Mouse (Mus musculus) brain, embryonic 18.5 days (tissue): Measurements from ENCODE around the gene Fez2.
A peak's percentile ranks its signal among the peaks of the same experiment; 100 is the strongest.

Experiments used
- DNase-seq: peaks from one replicate; pipeline ENCODE4 v3.0.0-alpha.2; 2012; ENCODE audit warnings: low read depth, low spot score

The Fez2 gene

GRCm38 (mm10) chr17:78417381-78418281 lies at the start of gene Fez2:
Fez2 (minus strand) TSS chr17:78418152.
- DNase-seq = no peak

GRCm38 (mm10) chr17:78465500-78465899 lies 47.5 kb upstream of the Fez2 start:
- no peak for DNase-seq

GRCm38 (mm10) chr17:78465071-78465470 lies 47.1 kb upstream of the Fez2 start:
- no peak for DNase-seq

GRCm38 (mm10) chr17:78460140-78460539 lies 42.2 kb upstream of the Fez2 start:
- no peak for DNase-seq

GRCm38 (mm10) chr17:78455556-78455955 lies 37.6 kb upstream of the Fez2 start:
- no peak for DNase-seq

- DNase-seq = no peak
These were observed 37.2 kb upstream of the Fez2 start for GRCm38 (mm10) chr17:78455114-78455513.

- DNase-seq = peak; percentile 8
These were observed 36.4 kb upstream of the Fez2 start for GRCm38 (mm10) chr17:78454189-78454977.

GRCm38 (mm10) chr17:78453529-78453928 lies 35.6 kb upstream of the Fez2 start:
- no peak for DNase-seq

- no peak for DNase-seq
These were observed 33.9 kb upstream of the Fez2 start for GRCm38 (mm10) chr17:78451886-78452285.

GRCm38 (mm10) chr17:78451332-78451793 lies 33.4 kb upstream of the Fez2 start:
- DNase-seq = no peak

GRCm38 (mm10) chr17:78449635-78450197 lies 31.8 kb upstream of the Fez2 start:
- DNase-seq = no peak

- no peak for DNase-seq
These were observed 26.9 kb upstream of the Fez2 start for GRCm38 (mm10) chr17:78444826-78445225.

GRCm38 (mm10) chr17:78440771-78441170 lies 22.8 kb upstream of the Fez2 start:
- no peak for DNase-seq

- no peak for DNase-seq
These were observed 19.2 kb upstream of the Fez2 start for GRCm38 (mm10) chr17:78437161-78437560.

- DNase-seq = no peak
These were observed 17.7 kb upstream of the Fez2 start for GRCm38 (mm10) chr17:78435661-78436060.

GRCm38 (mm10) chr17:78434746-78435145 lies 16.8 kb upstream of the Fez2 start:
- DNase-seq = no peak

- DNase-seq = no peak
These were observed 12.4 kb upstream of the Fez2 start for GRCm38 (mm10) chr17:78430374-78430773.

GRCm38 (mm10) chr17:78429051-78429450 lies 11.1 kb upstream of the Fez2 start:
- DNase-seq = no peak

GRCm38 (mm10) chr17:78425026-78425425 lies 7.1 kb upstream of the Fez2 start:
- no peak for DNase-seq

- DNase-seq = no peak
These were observed 1.3 kb upstream of the Fez2 start for GRCm38 (mm10) chr17:78419216-78419615.

- no peak for DNase-seq
These were observed 2.7 kb downstream of the Fez2 start for GRCm38 (mm10) chr17:78415255-78415654.

- DNase-seq = no peak
These were observed 8.1 kb downstream of the Fez2 start for GRCm38 (mm10) chr17:78409900-78410299.
